Mouse (Mus musculus) forebrain, embryonic 14.5 days (tissue): ENCODE measurements around the gene Olfr527. TPM values are rescaled to one million over a fixed set of nuclear protein-coding genes. Genes with fewer than 3 reads are reported as not detected.

ENCODE experiments used
- ATAC-seq: fragments of 200-750 bp; cut with Nextera tagmentation; 2 replicates; pipeline ENCODE4 v1.8.0; 2017; ENCODE audit warnings: mild to moderate bottlenecking, moderate library complexity
- DNase-seq: peaks from one replicate; pipeline ENCODE4 v3.0.0-alpha.2; 2015; ENCODE audit warnings: low spot score
- H3K27ac ChIP-seq: fragments of 300-500 bp; sonication (generic); 2 replicates; pipeline ENCODE4 v1.5.1; 2014; ENCODE audit warnings: low read depth, mild to moderate bottlenecking, control low read depth, low read length, moderate library complexity
- H3K27me3 ChIP-seq: fragments of 300-500 bp; sonication (generic); replicated peaks from 2 replicates; pipeline ENCODE4 v1.6.1; 2014; ENCODE audit warnings: low read length, control low read depth, mixed read lengths; ENCODE audit not compliant: control insufficient read depth, insufficient read depth
- H3K36me3 ChIP-seq: fragments of 300-500 bp; sonication (generic); 2 replicates; pipeline ENCODE4 v1.6.1; 2014; ENCODE audit warnings: low read length, control low read depth; ENCODE audit not compliant: control insufficient read depth, insufficient read depth
- H3K4me1 ChIP-seq: fragments of 300-500 bp; sonication (generic); 2 replicates; pipeline ENCODE4 v1.6.1; 2014; ENCODE audit warnings: antibody characterized with exemption, low read length, control low read depth; ENCODE audit not compliant: control insufficient read depth, insufficient read depth
- H3K4me2 ChIP-seq: fragments of 300-500 bp; sonication (generic); 2 replicates; pipeline ENCODE4 v1.6.1; 2014; ENCODE audit warnings: mild to moderate bottlenecking, control low read depth, low read length
- H3K4me3 ChIP-seq: fragments of 300-500 bp; sonication (generic); 2 replicates; pipeline ENCODE4 v1.5.1; 2014; ENCODE audit warnings: low read depth, low read length, control low read depth
- H3K9ac ChIP-seq: fragments of 300-500 bp; sonication (generic); 2 replicates; pipeline ENCODE4 v1.6.1; 2014; ENCODE audit warnings: mild to moderate bottlenecking, low read length, control low read depth, moderate library complexity
- H3K9me3 ChIP-seq: fragments of 300-500 bp; sonication (generic); replicated peaks from 2 replicates; pipeline ENCODE4 v1.6.1; 2016; ENCODE audit warnings: low read length, control low read depth, mixed read lengths; ENCODE audit not compliant: control insufficient read depth
- WGBS: fragments of 180-500 bp; shearing (Covaris S2); extraction: QIAGEN DNeasy Blood & Tissue Kit; methylation state at CpG from one replicate; pipeline ENCODE4 v1.1.7; 2014; 5-methylcytosine and 5-hydroxymethylcytosine counted together
- polyA plus RNA-seq: library from polyadenylated mRNA; unstranded; fragments of >200 nt; fragmentation: Nextera tagmentation; extraction: Ambion mirVana; gene quantifications from 2 replicates; pipeline ENCODE4 v1.2.1, GENCODE M21; 2014

Olfr527 gene
- polyA plus RNA-seq, 1 experiment from 2014 or later: not detected

DNA sequence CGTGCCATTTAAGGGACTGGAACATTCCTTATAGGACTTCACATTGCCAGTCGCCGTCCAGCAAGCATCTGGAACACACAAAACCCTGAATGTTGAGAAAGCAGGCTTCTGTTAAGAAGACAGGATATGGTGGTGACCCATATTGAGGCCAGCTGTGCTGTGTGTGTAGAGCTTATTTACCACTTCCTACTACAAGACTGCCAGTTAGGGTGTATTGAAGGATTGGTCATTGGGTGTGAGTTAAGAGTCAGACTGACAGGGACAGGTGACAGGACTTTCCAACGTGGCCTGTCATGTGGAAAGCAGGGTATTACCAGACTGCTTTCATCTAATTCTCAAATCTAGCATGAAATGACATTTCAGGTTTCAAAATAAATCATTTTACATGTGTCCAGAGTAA is 40.5 kb downstream of the Olfr527 start:
- H3K4me2 ChIP-seq: no peak overlapping the region
- H3K27ac ChIP-seq: no peak overlapping the region
- H3K27me3 ChIP-seq: no peaks in the 10 kb centered on the region
- H3K4me3 ChIP-seq: no peak overlapping the region
- WGBS: 82% methylated on average over 4 of the region's 4 CpGs
- H3K9ac ChIP-seq: no peak overlapping the region
- no peak for DNase-seq
- no peaks in the 10 kb centered on the region for H3K36me3 ChIP-seq
- ATAC-seq: no peak
- no peaks in the 10 kb centered on the region for H3K9me3 ChIP-seq
- H3K4me1 ChIP-seq: no peaks in the 10 kb centered on the region

DNA sequence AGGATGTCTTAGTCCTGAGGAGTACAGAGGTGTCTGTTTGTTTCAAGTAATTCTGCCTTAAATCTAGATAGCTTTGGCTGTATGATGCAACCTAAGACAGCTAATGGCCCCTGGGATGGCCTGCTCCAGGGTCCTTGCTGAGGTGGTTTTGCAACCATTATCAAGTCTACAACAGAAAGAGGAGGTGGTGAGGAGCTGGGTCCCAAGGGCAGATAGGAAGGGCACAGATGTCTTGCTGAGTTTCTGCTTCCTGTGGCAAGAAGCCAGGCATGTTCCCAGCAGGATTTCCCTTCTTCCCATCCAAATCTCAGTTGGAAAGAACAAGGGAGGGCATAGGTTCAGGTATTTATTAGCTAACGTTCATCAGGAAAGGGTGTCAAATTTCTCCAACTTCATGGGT is 42.4 kb downstream of the Olfr527 start, which contains the start of gene Olfr530:
Gene Olfr530 (minus strand): TSS at position 101 of the 400 bp plus-strand sequence.
- Histone ChIP-seq H3K9ac (no peak within 1 kb of the TSS), H3K4me1 (no peaks in the 10 kb centered on the region), H3K4me3 (no peak within 1 kb of the TSS), H3K27me3 (no peaks in the 10 kb centered on the region), H3K27ac (no peak within 1 kb of the TSS), H3K9me3 (no peaks in the 10 kb centered on the region), H3K36me3 (no peaks in the 10 kb centered on the region), H3K4me2 (no peak within 1 kb of the TSS)
- ATAC-seq (no peak), DNase-seq (no peak)
- WGBS: 78% methylated on average over 1 of the region's 1 CpGs

DNA sequence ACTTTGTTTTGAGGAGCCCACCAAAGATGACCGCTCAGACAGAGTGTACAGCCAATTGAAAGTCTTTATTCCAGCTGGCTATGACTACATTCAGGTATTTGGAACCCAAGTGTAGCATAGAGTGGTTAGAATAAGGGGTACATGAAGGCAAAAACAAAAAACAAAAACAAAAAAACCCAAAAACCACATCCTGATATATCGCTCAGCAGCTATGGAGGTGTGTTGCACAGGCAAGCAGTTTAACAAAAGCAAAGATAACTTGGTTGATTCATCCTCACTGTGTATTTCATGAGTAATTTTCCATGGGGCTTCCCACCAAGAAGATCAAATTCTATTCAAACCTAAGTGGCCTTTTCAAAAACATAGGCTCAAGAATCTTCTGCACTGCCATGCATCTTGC is 43.1 kb downstream of the Olfr527 start:
- no peaks in the 10 kb centered on the region for H3K4me1 ChIP-seq
- H3K27ac ChIP-seq: no peak overlapping the region
- 96% methylated on average over 2 of the region's 2 CpGs for WGBS
- H3K4me2 ChIP-seq: no peak overlapping the region
- H3K9ac ChIP-seq: no peak overlapping the region
- H3K9me3 ChIP-seq: no peaks in the 10 kb centered on the region
- no peak for ATAC-seq
- no peaks in the 10 kb centered on the region for H3K36me3 ChIP-seq
- no peak overlapping the region for H3K4me3 ChIP-seq
- DNase-seq: no peak
- no peaks in the 10 kb centered on the region for H3K27me3 ChIP-seq

Other genes starting within 250 kb of the Olfr527 start
- gene Prap1, start 240.6 kb upstream of the Olfr527 start, polyA plus RNA-seq: not detected in 2 replicates
- 19.7 and 23.9 TPM in 2 replicates for gene Fuom, start 231.6 kb upstream of the Olfr527 start, polyA plus RNA-seq
- gene Paox, start 218.2 kb upstream of the Olfr527 start, polyA plus RNA-seq: 7.2 and 8.8 TPM in 2 replicates
- gene Echs1, start 217.5 kb upstream of the Olfr527 start, polyA plus RNA-seq: 138 and 154 TPM in 2 replicates
- gene Mtg1, start 196.5 kb upstream of the Olfr527 start, polyA plus RNA-seq: 40.7 and 42.9 TPM in 2 replicates
- 7.9 and 9.7 TPM in 2 replicates for gene Sprn, start 179.1 kb upstream of the Olfr527 start, polyA plus RNA-seq
- gene Olfr522, start 169.3 kb upstream of the Olfr527 start, polyA plus RNA-seq: not detected in 2 replicates
- gene Olfr523, start 160.8 kb upstream of the Olfr527 start, polyA plus RNA-seq: not detected in 2 replicates
- not detected in 2 replicates for gene Olfr524, start 128.1 kb upstream of the Olfr527 start, polyA plus RNA-seq
- gene Cd163l1, start 115.8 kb upstream of the Olfr527 start, polyA plus RNA-seq: not detected in 2 replicates
- gene 5830411N06Rik, start 86.7 kb upstream of the Olfr527 start, polyA plus RNA-seq: not detected in 2 replicates
- gene Olfr525, start 13.2 kb upstream of the Olfr527 start, polyA plus RNA-seq: not detected in 2 replicates
- not detected in 2 replicates for gene Olfr60, start 27.7 kb downstream of the Olfr527 start, polyA plus RNA-seq
- not detected in 2 replicates for gene Olfr530, start 42.3 kb downstream of the Olfr527 start, polyA plus RNA-seq
- not detected in 2 replicates for gene Olfr531, start 68.9 kb downstream of the Olfr527 start, polyA plus RNA-seq
- not detected in 2 replicates for gene Olfr532, start 87.6 kb downstream of the Olfr527 start, polyA plus RNA-seq
- gene Olfr533, start 129.4 kb downstream of the Olfr527 start, polyA plus RNA-seq: not detected in 2 replicates
- not detected in 2 replicates for gene Olfr535, start 150.2 kb downstream of the Olfr527 start, polyA plus RNA-seq
- gene Olfr536, start 173.4 kb downstream of the Olfr527 start, polyA plus RNA-seq: not detected in 2 replicates
- gene Olfr538, start 233.9 kb downstream of the Olfr527 start, polyA plus RNA-seq: not detected in 2 replicates